Mouse (Mus musculus) layer of hippocampus, postnatal 36 days (tissue): ENCODE results near the gene Rangap1. TPM values are rescaled to one million over a fixed set of nuclear protein-coding genes. Genes with fewer than 3 reads are reported as not detected.
"Not testable (repeated sequence)": the region's sequence is repeated elsewhere in the genome, so short reads cannot be mapped to it uniquely, and the experiment has no call there.

Experiments used
- DNase-seq, 2 experiments: peaks; one replicate each; pipeline ENCODE4 v3.0.0; 2022
- total RNA-seq, 2 experiments: library from RNA; stranded (reverse); gene quantifications; 2 replicates each; pipeline ENCODE4 v1.2.3; 2021

Gene Rangap1
- total RNA-seq, result 100 to 1,000 TPM; 158 to 165 TPM

GRCm38 (mm10) chr15:81744992-81745600 lies at the start of gene Rangap1, which contains the start of gene Zc3h7b:
Rangap1 (minus strand) TSS chr15:81745530.
Zc3h7b (plus strand) TSS chr15:81745057.
- DNase-seq, result peak; percentile 76 to 79

GRCm38 (mm10) chr15:81792444-81792843 lies 47.1 kb upstream of the Rangap1 start:
- no peak for DNase-seq

- DNase-seq, result no peak
Observed at GRCm38 (mm10) chr15:81787525-81787924, 42.2 kb upstream of the Rangap1 start.

GRCm38 (mm10) chr15:81785701-81786100 lies 40.4 kb upstream of the Rangap1 start:
- DNase-seq, result no peak

- no peak for DNase-seq
Observed at GRCm38 (mm10) chr15:81784762-81785161, 39.4 kb upstream of the Rangap1 start.

GRCm38 (mm10) chr15:81781816-81782215 lies 36.5 kb upstream of the Rangap1 start:
- DNase-seq, result peak in 1 of 2 experiments; percentile 41

DNA sequence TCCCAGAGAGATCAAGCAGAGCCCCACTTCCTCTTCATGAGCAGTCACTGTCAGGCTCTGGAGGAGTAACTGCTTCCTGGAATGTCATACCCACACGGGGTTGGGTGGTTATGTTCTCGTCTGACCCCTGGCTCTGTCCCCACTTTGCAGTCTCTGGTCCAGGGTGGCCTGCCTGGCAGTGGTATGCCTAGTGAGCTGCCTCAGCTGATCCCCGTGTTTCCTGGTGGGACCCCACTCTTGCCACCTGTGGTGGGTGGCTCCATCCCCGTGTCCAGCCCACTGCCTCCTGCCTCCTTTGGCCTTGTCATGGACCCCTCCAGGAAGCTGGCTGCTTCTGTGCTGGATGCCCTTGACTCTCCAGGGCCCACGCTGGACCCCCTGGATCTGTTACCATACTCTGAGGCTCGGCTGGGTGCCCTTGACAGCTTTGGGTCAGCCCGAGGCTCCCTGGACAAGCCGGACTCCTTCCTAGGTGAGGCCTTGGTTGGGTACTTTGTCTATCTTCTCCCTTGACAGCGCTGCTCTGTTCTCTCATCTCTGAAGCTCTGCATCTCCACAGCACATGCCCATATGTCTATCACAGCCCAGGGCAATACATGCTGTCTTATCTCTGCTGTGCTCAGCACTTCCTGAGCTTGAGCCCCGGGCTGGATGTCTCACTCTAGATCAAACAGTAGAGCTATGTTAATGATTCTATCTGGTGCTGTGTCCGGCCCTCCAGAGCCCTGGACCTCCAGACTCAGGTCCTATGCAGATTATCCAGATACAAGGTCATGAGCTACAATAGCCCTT lies 31.5 kb upstream of the Rangap1 start:
- no peak for DNase-seq

- DNase-seq, result no peak
Observed at GRCm38 (mm10) chr15:81774505-81775171, 29.3 kb upstream of the Rangap1 start.

GRCm38 (mm10) chr15:81772431-81773120 lies 27.2 kb upstream of the Rangap1 start:
- DNase-seq, result no peak

GRCm38 (mm10) chr15:81769037-81769436 lies 23.7 kb upstream of the Rangap1 start:
- DNase-seq, result no peak

GRCm38 (mm10) chr15:81766439-81766838 lies 21.1 kb upstream of the Rangap1 start:
- no peak for DNase-seq

DNA sequence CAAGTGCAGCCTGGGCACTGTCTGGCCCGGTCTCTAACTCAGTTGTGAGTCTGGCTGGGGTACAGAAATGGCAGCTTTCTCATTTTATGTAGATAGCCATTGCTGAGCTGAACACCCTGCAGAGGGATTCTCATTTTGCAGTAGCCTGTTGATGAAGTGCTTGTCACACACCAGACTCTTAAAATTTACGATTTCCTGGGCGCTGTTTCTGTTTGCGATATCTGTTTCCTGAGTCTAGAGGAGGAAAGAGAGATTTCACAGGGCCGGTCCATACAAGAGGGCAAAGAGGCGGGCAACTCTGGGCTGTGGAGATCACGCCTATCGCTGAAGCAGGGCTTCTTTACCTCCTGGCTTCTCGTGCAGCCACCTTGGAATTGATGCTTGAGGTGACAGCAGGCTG lies 20.3 kb upstream of the Rangap1 start:
- DNase-seq, result no peak

DNA sequence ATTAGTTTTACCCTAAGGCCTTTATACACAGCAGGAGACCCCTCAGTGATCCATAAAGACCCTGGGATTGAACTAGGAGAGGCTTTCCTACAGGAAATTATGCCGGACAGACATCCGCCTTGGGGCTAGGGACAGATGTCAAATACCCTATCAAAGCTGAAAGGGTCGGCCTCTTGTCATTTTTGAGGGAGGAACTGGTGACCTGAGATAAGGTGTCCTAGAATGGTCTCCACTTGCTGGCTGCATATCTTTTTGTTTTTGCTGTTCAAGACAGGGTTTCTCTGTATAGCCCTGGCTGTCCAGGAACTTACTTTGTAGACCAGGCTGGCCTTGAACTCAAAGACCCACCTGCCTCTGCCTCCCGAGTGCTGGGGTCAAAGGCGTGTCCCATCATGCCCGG lies 19.2 kb upstream of the Rangap1 start:
- DNase-seq, result no peak

DNA sequence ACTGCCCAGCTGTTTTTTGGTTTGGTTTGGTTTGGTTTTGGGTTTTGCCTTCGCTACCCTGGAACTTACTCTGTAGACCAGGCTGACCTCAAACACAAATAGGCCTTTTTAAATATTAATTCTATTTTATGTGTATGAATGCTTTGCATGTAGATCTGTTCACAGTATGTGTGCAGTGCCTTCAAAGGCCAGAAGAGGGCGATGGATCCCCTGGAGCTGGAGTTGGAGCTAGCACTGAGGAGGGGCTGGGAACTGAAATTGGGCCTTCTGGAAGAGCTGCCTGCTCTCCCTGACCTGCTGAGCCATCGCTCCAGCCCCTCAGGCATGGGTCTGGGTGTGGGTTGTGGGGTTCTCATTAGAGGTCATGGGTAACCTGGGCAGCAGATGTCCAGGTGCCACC lies 16.6 kb upstream of the Rangap1 start:
- DNase-seq, result no peak

GRCm38 (mm10) chr15:81761381-81761780 lies 16.1 kb upstream of the Rangap1 start:
- DNase-seq, result no peak

DNA sequence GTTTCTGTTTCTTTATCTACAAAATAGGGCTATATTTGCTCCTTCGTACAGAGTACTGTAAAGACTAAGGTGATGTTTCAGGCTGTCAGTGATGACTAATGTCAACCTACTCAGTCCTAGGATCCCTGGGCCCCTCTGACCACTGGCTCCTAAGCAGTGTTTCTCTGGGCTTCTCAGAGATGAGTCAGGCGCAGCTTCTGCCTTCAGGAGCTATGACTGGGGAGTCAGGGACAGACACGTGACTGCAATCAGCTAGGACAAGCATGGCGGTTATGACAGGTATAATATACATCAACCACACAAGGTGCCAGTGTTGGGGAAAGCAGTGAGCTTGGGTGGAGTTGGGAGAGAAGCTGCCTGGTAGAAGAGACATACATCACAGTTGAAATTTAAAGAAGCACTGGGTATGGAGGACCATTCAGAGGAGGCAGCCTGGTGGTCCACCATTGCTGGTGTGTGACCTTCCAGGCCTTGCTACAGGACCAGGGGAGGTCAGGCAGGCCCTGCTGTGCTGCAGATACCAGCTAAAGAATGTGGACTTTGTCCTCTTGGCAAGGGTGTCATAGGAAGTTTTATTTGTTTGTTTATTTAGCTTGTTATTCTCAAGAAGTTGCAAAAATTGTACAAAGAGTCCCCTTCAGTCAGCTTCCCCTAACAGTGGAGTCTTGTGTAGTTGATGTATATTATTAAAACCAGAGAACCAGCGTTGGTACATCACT lies 15.2 kb upstream of the Rangap1 start:
- no peak for DNase-seq

- no peak for DNase-seq
Observed at GRCm38 (mm10) chr15:81759542-81759941, 14.2 kb upstream of the Rangap1 start.

- DNase-seq, result no peak
Observed at GRCm38 (mm10) chr15:81758701-81759100, 13.4 kb upstream of the Rangap1 start.

- no peak for DNase-seq
Observed at GRCm38 (mm10) chr15:81753669-81754068, 8.3 kb upstream of the Rangap1 start.

- DNase-seq, result no peak
Observed at GRCm38 (mm10) chr15:81749742-81750141, 4.4 kb upstream of the Rangap1 start.

DNA sequence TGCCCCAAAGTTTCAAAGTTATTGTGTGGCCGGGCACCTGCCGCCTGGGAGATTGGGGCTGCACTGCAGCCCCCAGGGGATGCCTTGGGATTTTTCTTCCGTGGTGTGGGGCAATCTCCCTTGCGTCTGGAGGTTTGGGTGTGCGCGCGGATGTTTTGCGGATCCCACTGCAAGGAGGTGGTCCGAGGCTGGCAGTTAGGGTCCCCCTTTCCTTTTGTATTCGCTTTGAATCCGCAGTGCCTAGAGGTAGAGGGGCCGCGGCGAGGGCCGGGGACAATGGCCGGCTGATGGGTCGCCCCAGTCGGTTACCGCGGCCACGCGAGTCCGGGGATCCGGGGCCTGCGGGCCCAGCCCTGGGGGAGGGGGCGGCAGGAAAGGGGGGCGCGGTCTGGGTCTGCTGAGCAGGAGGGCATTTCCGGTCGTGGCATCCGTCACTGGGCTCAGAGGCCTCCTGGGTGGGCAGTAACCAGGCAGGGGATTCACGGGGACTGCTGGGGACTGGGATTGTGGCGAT lies 328 bp upstream of the Rangap1 start:
- peak; percentile 44 to 45 for DNase-seq

DNA sequence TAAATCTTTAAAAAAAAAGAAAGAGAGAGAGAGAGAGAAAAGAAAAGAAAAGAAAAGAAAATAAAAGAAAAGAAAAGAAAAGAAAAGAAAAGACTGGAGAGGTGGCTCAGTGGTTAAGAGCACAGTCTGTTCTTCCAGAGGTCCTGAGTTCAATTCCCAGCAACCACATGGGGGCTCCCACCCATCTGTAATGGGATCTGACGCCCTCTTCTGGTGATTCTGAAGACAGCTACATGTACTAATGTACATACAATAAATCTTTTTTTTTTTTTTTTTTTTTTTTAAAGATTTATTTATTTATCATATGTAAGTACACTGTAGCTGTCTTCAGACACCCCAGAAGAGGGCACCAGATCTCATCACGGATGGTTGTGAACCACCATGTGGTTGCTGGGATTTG lies 3.0 kb downstream of the Rangap1 start:
- DNase-seq, result not testable (repeated sequence)
